Mouse (Mus musculus) forebrain, embryonic 14.5 days (tissue): ENCODE measurements around the gene Brms1. TPM values are rescaled to one million over a fixed set of nuclear protein-coding genes. Genes with fewer than 3 reads are reported as not detected.

Source experiments
- ATAC-seq: fragments of 200-750 bp; cut with Nextera tagmentation; 2 replicates; pipeline ENCODE4 v1.8.0; 2017; ENCODE audit warnings: mild to moderate bottlenecking, moderate library complexity
- DNase-seq: peaks from one replicate; pipeline ENCODE4 v3.0.0-alpha.2; 2015; ENCODE audit warnings: low spot score
- H3K27ac ChIP-seq: fragments of 300-500 bp; sonication (generic); 2 replicates; pipeline ENCODE4 v1.5.1; 2014; ENCODE audit warnings: low read depth, mild to moderate bottlenecking, control low read depth, low read length, moderate library complexity
- H3K27me3 ChIP-seq: fragments of 300-500 bp; sonication (generic); replicated peaks from 2 replicates; pipeline ENCODE4 v1.6.1; 2014; ENCODE audit warnings: low read length, control low read depth, mixed read lengths; ENCODE audit not compliant: control insufficient read depth, insufficient read depth
- H3K36me3 ChIP-seq: fragments of 300-500 bp; sonication (generic); 2 replicates; pipeline ENCODE4 v1.6.1; 2014; ENCODE audit warnings: low read length, control low read depth; ENCODE audit not compliant: control insufficient read depth, insufficient read depth
- H3K4me1 ChIP-seq: fragments of 300-500 bp; sonication (generic); 2 replicates; pipeline ENCODE4 v1.6.1; 2014; ENCODE audit warnings: antibody characterized with exemption, low read length, control low read depth; ENCODE audit not compliant: control insufficient read depth, insufficient read depth
- H3K4me2 ChIP-seq: fragments of 300-500 bp; sonication (generic); 2 replicates; pipeline ENCODE4 v1.6.1; 2014; ENCODE audit warnings: mild to moderate bottlenecking, control low read depth, low read length
- H3K4me3 ChIP-seq: fragments of 300-500 bp; sonication (generic); 2 replicates; pipeline ENCODE4 v1.5.1; 2014; ENCODE audit warnings: low read depth, low read length, control low read depth
- H3K9ac ChIP-seq: fragments of 300-500 bp; sonication (generic); 2 replicates; pipeline ENCODE4 v1.6.1; 2014; ENCODE audit warnings: mild to moderate bottlenecking, low read length, control low read depth, moderate library complexity
- H3K9me3 ChIP-seq: fragments of 300-500 bp; sonication (generic); replicated peaks from 2 replicates; pipeline ENCODE4 v1.6.1; 2016; ENCODE audit warnings: low read length, control low read depth, mixed read lengths; ENCODE audit not compliant: control insufficient read depth
- WGBS: fragments of 180-500 bp; shearing (Covaris S2); extraction: QIAGEN DNeasy Blood & Tissue Kit; methylation state at CpG from one replicate; pipeline ENCODE4 v1.1.7; 2014; 5-methylcytosine and 5-hydroxymethylcytosine counted together
- polyA plus RNA-seq: library from polyadenylated mRNA; unstranded; fragments of >200 nt; fragmentation: Nextera tagmentation; extraction: Ambion mirVana; gene quantifications from 2 replicates; pipeline ENCODE4 v1.2.1, GENCODE M21; 2014

Gene Brms1
- polyA plus RNA-seq, 1 experiment from 2014 or later: 56.2 TPM

DNA sequence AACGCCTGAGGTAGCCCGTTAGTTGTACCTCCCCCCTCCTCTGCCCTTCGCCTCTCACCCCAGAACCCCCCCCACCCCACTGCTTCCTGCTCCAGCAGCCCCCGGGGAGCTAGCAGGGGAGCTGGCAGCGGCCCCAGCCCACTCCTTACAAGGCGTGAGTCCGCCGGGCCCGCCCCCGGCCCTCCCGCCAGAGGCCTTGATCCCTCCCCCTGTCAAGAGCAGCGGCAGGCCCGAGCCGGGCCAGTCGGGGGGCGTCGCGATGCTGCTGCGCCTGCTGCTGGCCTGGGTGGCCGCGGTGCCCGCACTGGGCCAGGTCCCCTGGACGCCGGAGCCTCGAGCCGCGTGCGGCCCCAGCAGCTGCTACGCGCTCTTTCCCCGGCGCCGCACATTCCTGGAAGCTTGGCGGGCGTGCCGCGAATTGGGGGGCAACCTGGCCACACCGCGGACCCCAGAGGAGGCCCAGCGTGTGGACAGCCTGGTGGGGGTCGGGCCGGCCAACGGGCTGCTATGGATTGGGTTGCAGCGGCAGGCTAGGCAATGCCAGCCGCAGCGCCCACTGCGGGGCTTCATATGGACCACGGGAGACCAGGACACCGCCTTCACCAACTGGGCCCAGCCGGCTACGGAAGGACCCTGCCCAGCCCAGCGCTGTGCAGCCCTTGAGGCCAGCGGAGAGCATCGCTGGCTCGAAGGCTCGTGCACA, 26.9 kb downstream of the Brms1 start, which contains the start of gene Cd248:
Cd248 (plus strand) TSS at position 212 of the 703 bp plus-strand sequence.
- ATAC-seq (peak; percentile 22), DNase-seq (peak; percentile 72)
- no peak within 1 kb of the TSS for H3K27ac ChIP-seq
- peak within 1 kb of the TSS; percentile 86 for H3K4me2 ChIP-seq
- H3K9me3 ChIP-seq: no peaks in the 10 kb centered on the region
- H3K9ac ChIP-seq: peak within 1 kb of the TSS; percentile 68
- under 1% methylated on average over 55 of the region's 56 CpGs for WGBS
- peaks cover 15% of the 10 kb centered on the region for H3K27me3 ChIP-seq
- no peaks in the 10 kb centered on the region for H3K36me3 ChIP-seq
- peaks cover 24% of the 10 kb centered on the region for H3K4me1 ChIP-seq
- peak within 1 kb of the TSS; percentile 36 for H3K4me3 ChIP-seq

- Histone ChIP-seq H3K9ac (peak overlapping the region; percentile 68), H3K4me1 (peaks cover 24% of the 10 kb centered on the region), H3K27me3 (peaks cover 15% of the 10 kb centered on the region), H3K4me2 (peak overlapping the region; percentile 86), H3K4me3 (peak overlapping the region; percentile 36), H3K27ac (no peak overlapping the region), H3K9me3 (no peaks in the 10 kb centered on the region), H3K36me3 (no peaks in the 10 kb centered on the region)
- DNase-seq: no peak
- ATAC-seq: no peak
- 41% methylated on average over 21 of the region's 21 CpGs for WGBS
These were observed 27.5 kb downstream of the Brms1 start for GRCm38 (mm10) chr19:5068570-5069234.

GRCm38 (mm10) chr19:5069486-5069885, 28.3 kb downstream of the Brms1 start:
- H3K4me3 ChIP-seq: no peak overlapping the region
- DNase-seq (no peak), ATAC-seq (no peak)
- no peaks in the 10 kb centered on the region for H3K36me3 ChIP-seq
- peaks cover 15% of the 10 kb centered on the region for H3K27me3 ChIP-seq
- H3K27ac ChIP-seq: no peak overlapping the region
- H3K4me2 ChIP-seq: no peak overlapping the region
- no peak overlapping the region for H3K9ac ChIP-seq
- H3K9me3 ChIP-seq: no peaks in the 10 kb centered on the region
- peaks cover 24% of the 10 kb centered on the region for H3K4me1 ChIP-seq
- WGBS: 84% methylated on average over 5 of the region's 5 CpGs

DNA sequence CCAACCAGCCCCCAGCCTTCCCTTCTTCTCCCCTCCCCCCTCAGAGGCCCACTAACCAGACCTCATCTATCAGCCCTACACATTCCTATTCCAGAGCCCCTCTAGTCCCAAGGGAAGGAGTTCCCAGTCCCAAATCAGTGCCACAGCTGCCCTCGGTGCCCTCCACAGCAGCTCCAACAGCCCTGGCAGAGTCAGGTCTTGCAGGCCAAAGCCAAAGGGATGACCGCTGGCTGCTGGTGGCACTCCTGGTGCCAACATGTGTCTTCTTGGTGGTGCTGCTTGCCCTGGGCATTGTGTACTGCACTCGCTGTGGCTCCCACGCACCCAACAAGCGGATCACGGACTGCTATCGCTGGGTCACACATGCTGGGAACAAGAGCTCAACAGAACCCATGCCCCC, 28.8 kb downstream of the Brms1 start:
- Histone ChIP-seq H3K4me1 (peaks cover 24% of the 10 kb centered on the region), H3K4me3 (no peak overlapping the region), H3K9me3 (no peaks in the 10 kb centered on the region), H3K36me3 (no peaks in the 10 kb centered on the region), H3K27me3 (peaks cover 15% of the 10 kb centered on the region), H3K9ac (no peak overlapping the region), H3K4me2 (no peak overlapping the region), H3K27ac (no peak overlapping the region)
- no peak for ATAC-seq
- no peak for DNase-seq
- WGBS: 86% methylated on average over 7 of the region's 7 CpGs

DNA sequence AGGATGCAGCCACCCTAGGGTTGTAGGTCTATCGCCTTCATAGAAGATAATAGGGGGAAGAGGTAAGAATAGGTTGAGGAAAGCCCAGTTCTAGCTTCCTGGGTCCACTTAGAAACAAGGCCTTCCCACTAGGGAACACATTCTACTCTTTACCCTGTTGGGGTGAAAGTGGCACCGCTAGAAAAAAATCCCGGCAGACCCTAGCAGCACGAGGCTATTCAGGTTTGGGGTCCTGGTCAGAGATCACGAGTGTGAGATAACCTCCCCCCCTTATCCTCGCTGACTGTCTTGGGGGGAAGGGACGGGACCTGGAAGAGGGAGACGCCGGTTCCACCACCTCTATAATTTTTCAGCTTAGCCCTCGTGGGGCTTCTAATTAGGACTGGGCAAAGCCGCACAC, 29.9 kb downstream of the Brms1 start:
- Histone ChIP-seq H3K36me3 (no peaks in the 10 kb centered on the region), H3K9ac (peak overlapping the region; percentile 62), H3K9me3 (no peaks in the 10 kb centered on the region), H3K4me3 (peak overlapping the region; percentile 37), H3K4me1 (peaks cover 24% of the 10 kb centered on the region), H3K4me2 (peak overlapping the region; percentile 61), H3K27me3 (peaks cover 15% of the 10 kb centered on the region), H3K27ac (peak overlapping the region; percentile 58; the same call in 1 of the 2 replicates)
- ATAC-seq (no peak), DNase-seq (no peak)
- WGBS: 8% methylated on average over 11 of the region's 11 CpGs

- H3K9me3 ChIP-seq: no peaks in the 10 kb centered on the region
- H3K36me3 ChIP-seq: no peaks in the 10 kb centered on the region
- peak; percentile 84 for ATAC-seq
- DNase-seq: peak; percentile 92
- WGBS: under 1% methylated on average over 40 of the region's 40 CpGs
- H3K4me3 ChIP-seq: peak overlapping the region; percentile 37
- H3K27ac ChIP-seq: peak overlapping the region; percentile 58
- peaks cover 15% of the 10 kb centered on the region for H3K27me3 ChIP-seq
- H3K4me2 ChIP-seq: peak overlapping the region; percentile 61
- peaks cover 24% of the 10 kb centered on the region for H3K4me1 ChIP-seq
- H3K9ac ChIP-seq: peak overlapping the region; percentile 62
These were observed 30.6 kb downstream of the Brms1 start for GRCm38 (mm10) chr19:5071545-5072369.

DNA sequence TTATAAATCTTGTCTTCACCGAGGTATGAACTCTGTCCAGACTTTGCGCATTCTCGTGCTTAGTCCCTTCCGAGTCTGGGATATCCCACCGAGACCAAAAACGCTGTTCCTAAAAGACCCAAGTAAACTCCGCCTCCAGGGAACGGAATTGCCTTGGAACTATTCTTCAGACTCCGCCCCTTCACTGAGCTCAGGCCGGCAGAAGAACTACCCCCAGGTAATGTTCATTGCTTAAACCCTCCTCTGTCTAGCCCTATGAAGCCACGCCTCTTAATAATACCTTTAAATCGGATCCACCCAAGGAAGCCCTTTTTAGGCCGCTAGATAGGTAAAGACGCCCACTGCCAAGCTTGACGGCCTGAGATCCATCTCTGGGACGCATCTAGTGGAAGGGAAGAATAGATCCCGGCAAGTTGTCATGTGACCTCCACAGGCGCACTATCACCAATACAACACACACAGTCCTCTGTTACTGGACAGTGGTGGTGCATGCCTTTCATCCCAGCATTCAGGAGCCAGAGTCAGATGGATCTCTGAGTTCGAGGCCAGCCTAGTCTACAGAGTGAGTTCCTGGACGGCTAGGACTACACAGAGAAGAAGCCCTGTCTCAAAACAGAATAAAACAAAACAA, 31.4 kb downstream of the Brms1 start:
- 2% methylated on average over 20 of the region's 20 CpGs for whole genome bisulfite sequencing
- no peaks in the 10 kb centered on the region for H3K36me3 ChIP-seq

GRCm38 (mm10) chr19:5073028-5073427, 31.9 kb downstream of the Brms1 start:
- H3K27me3 ChIP-seq: peaks cover 9% of the 10 kb centered on the region
- H3K4me2 ChIP-seq: peak overlapping the region; percentile 61
- H3K4me3 ChIP-seq: 0 out of 2 replicates have a peak overlapping the region, but pooled peaks have one; percentile 9
- no peaks in the 10 kb centered on the region for H3K9me3 ChIP-seq
- peaks cover 19% of the 10 kb centered on the region for H3K4me1 ChIP-seq
- H3K9ac ChIP-seq: no peak overlapping the region
- WGBS: 2% methylated on average over 15 of the region's 15 CpGs
- DNase-seq (peak; percentile 85), ATAC-seq (peak; percentile 19; the same call in 1 of the 2 replicates)
- H3K27ac ChIP-seq: no peak overlapping the region
- H3K36me3 ChIP-seq: no peaks in the 10 kb centered on the region

More for the DNA sequence above, 31.4 kb downstream of the Brms1 start:
- Histone ChIP-seq H3K27me3 (peaks cover 10% of the 10 kb centered on the region), H3K9me3 (no peaks in the 10 kb centered on the region), H3K4me3 (peak overlapping the region; percentile 37), H3K4me1 (peaks cover 22% of the 10 kb centered on the region), H3K4me2 (peak overlapping the region; percentile 61), H3K27ac (peak overlapping the region; percentile 58; the same call in 1 of the 2 replicates), H3K9ac (peak overlapping the region; percentile 62; the same call in 1 of the 2 replicates)
- DNase-seq: no peak
- peak; percentile 15; the same call in 1 of the 2 replicates for ATAC-seq
